Mouse (Mus musculus) cerebellum, adult 8-10 months (tissue): Measurements from ENCODE around the gene Per1.
A peak's percentile ranks its signal among the peaks of the same experiment; 100 is the strongest.

Experiments used
- DNase-seq: peaks from one replicate; pipeline ENCODE4 v3.0.0; 2022

The Per1 gene

DNA sequence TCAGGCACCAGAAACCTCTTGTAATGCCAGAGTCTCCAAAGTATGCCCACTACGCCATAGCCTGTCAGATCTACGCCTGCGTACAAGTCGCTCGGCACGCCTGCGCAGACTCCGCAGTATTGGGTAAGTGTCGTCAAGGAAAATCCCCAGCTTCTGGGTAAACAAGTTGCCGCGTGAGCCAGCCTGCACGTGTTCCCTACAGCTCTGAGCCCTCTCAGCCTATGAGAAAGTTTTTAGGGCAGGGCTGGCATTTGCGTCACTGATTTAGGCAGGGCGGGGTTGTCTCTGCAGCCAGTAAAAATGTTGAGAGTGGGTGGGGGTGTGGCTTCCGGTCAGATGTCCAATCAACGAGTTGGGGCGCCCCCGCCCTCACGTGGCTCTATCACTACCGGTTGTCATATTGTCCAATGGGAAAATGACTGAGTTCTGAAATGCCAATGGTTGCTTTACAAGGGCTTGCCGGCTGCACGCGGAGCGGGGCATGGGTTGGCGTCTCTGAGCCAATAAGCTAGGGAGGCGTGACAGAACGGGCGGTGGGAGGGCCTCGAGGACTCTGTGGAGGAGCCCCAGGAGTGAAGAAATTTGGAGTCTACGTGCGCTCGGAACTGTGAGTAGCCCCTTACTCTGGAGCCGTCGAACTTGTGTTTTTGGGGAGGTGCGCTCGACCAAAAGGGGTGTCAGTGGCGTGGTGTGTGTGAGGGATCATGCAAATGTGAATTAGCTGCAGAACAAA lies at the start of gene Per1:
TSS of gene Per1 (plus strand) at position 521 of the 733 bp plus-strand sequence.
- DNase-seq = peak; percentile 99

- DNase-seq = peak; percentile 70
These were observed 49.3 kb upstream of the Per1 start, which contains the start of gene Aurkb for GRCm38 (mm10) chr11:69045531-69046394. Gene Aurkb, plus strand, starts transcription at chr11:69045647.

GRCm38 (mm10) chr11:69046395-69046774 lies 48.6 kb upstream of the Per1 start:
- DNase-seq = no peak

GRCm38 (mm10) chr11:69047592-69047991 lies 47.4 kb upstream of the Per1 start:
- no peak for DNase-seq

GRCm38 (mm10) chr11:69048151-69048550 lies 46.9 kb upstream of the Per1 start:
- DNase-seq = no peak

DNA sequence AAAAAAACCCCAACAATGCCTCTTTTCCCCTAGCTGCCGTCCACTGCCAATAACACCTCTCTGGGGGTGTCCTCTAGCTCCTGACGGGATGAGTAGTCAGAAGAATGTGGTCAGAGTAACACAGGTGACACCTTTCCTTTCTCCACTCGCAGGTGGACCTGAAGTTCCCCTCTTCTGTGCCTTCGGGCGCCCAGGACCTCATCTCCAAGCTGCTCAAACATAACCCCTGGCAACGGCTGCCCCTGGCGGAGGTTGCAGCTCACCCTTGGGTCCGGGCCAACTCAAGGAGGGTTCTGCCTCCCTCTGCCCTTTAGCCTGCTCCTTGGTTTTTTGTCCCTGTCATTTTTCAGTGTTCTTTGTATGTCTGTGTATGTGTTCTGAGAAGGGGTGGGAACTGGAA lies 44.3 kb upstream of the Per1 start:
- no peak for DNase-seq

GRCm38 (mm10) chr11:69051771-69052170 lies 43.2 kb upstream of the Per1 start:
- no peak for DNase-seq

DNA sequence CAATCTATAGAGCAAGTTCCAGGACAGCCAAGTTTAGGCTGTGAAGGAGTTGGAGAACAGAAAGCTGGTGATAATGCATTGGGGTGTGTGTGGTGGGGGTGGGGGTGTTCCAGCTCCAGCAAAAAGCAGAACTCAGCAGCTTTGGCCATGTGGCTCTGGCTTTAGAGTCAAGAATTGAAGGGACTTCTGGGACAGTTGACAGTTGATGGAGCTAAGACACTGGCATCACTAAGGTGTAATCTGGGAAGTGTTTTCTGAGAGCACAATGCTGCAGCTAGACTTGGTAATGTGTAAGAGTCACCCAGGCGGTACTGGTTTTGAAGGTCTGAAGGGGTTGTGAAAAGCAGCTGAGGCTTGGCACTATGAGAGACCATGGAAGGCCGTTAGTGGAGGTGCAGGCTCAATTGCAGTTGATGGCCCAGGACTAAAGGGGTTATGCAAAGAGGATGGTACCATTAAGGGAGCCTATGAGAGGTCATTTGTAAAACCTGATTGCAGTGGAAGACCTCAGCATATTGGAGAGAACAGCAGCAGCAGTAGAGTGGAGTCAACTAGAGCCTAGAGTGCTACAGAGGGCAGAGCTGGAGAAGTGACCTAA lies 42.1 kb upstream of the Per1 start:
- DNase-seq = no peak

GRCm38 (mm10) chr11:69053848-69054247 lies 41.2 kb upstream of the Per1 start:
- DNase-seq = no peak

- DNase-seq = no peak
These were observed 36.8 kb upstream of the Per1 start for GRCm38 (mm10) chr11:69058265-69058664.

GRCm38 (mm10) chr11:69058729-69059356 lies 36.2 kb upstream of the Per1 start:
- DNase-seq = no peak

DNA sequence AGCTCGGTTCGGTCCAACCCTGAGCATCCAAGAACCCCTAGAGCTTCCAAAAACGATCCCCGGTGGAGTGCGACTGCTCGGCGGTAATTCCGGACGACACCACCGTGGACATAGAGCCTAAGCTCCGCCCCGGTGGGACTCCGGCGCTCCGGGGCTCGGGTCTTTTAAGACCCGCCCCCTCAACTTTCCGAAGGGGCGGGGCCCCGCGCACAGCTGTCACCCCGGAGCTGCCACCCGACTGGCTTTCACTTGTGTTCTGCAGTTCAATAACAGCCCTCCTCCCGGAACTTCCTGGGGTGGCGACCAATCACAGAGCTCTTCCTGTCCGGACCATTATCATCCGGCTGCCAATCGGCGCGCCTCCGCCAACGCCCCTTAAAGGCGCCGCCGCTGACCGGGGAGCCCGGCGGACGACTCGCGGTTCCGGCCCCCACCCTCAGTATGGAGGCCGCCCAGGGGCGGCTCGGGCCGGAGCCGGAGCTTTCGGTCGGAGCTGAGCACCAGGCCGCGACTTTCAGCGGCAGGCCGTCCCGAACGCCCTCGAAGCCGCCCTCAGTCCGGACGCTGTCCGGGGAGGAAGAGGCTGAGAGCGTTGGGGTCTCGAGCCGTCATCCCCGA lies 35.6 kb upstream of the Per1 start, which contains the start of gene Borcs6:
TSS of gene Borcs6 (plus strand) at position 361 of the 618 bp plus-strand sequence.
- peak; percentile 92 for DNase-seq

GRCm38 (mm10) chr11:69059975-69060411 lies 35.0 kb upstream of the Per1 start:
- no peak for DNase-seq

GRCm38 (mm10) chr11:69060448-69061254 lies 34.4 kb upstream of the Per1 start:
- peak; percentile 51 for DNase-seq

- peak; percentile 40 for DNase-seq
These were observed 33.6 kb upstream of the Per1 start for GRCm38 (mm10) chr11:69061255-69061912.

- peak; percentile 83 for DNase-seq
These were observed 32.7 kb upstream of the Per1 start for GRCm38 (mm10) chr11:69062194-69062760.

GRCm38 (mm10) chr11:69062761-69063224 lies 32.2 kb upstream of the Per1 start:
- DNase-seq = peak; percentile 97

GRCm38 (mm10) chr11:69063413-69064201 lies 31.4 kb upstream of the Per1 start:
- DNase-seq = peak; percentile 80
